ENCODE assay signal across 10 mouse cellular contexts in the genomic region with DNA sequence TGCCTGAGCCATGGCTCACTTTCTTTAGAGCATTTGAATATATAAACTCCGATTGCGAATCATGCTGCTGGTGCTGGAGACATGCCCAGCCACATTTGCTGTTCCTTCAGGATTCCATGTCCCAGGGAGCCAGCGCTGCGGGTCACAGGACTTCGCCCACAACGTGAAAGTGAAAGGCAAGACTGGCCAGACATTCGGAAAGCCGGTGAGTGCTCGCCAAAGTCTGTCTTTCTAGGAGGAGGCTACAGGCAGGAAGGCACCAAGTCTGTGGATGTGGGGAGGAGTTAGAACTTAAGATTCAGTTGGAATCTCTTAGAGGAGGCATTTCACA. TPM values are rescaled to one million over a fixed set of nuclear protein-coding genes. Genes with fewer than 3 reads are reported as not detected.
A peak's percentile ranks its signal among the peaks of the same experiment; 100 is the strongest.
DNase-seq lines count a peak whose midpoint lies in the region; ATAC-seq and TF ChIP-seq lines count a peak whose summit lies in the region.
"Had no signal": no experiment of that assay in that cellular context is flagged by ENCODE, and none has a peak within 500 bp of the region (broad histone marks: within the 10 kb centered on the region; RNA-seq: fewer than 3 reads in every experiment).

No protein-coding gene starts in this region.

- peak overlapping the region; percentile 29; the same call in 1 of the 2 replicates for H3K4me2 ChIP-seq in lung, embryonic 14.5 days
- peak overlapping the region; percentile 29 for H3K4me2 ChIP-seq in stomach, embryonic 16.5 days (ENCODE audit: low read depth, low read length)

- peak; percentile 67 for DNase-seq in lung, embryonic 14.5 days
- no peak for DNase-seq in lung, adult 18-20 months
- DNase-seq in gastrocnemius, adult 2 months, result peak; percentile 66
- DNase-seq in heart, postnatal 36 days, result peak; percentile 50 to 51
- DNase-seq in cerebellum, adult 11 months, result no peak
- DNase-seq in adrenal gland, postnatal 36 days, result no peak
- DNase-seq: cerebellum, adult 9-10 months; left cerebral cortex, postnatal 4 days had no signal

- intact Hi-C loops in gastrocnemius, adult 2 months (cut with DNase I), result loop anchor here (5.0 kb wide), 1 partner anchor 43 kb away; no protein-coding TSS in a partner anchor
- intact Hi-C loops in heart, postnatal 36 days (cut with DNase I), result no loop called here

- ATAC-seq in lung, embryonic 14.5 days (ENCODE audit: insufficient read depth), result no peak
- ATAC-seq in stomach, embryonic 16.5 days (ENCODE audit: insufficient read depth, low FRiP score), result no peak

- no peaks in the 10 kb centered on the region for H3K9me3 ChIP-seq in lung, embryonic 14.5 days (ENCODE audit: low read depth, low read length)
- H3K9me3 ChIP-seq in stomach, embryonic 16.5 days (replicated peaks; ENCODE audit: control insufficient read depth, low read length), result no peaks in the 10 kb centered on the region
- H3K9me3 ChIP-seq: hindbrain, embryonic 10.5 days had no signal

- no peak overlapping the region for H3K4me3 ChIP-seq in lung, embryonic 14.5 days (ENCODE audit: low read depth, low read length)
- H3K4me3 ChIP-seq in gastrocnemius, adult 2 months, result peak overlapping the region; percentile 63
- H3K4me3 ChIP-seq in stomach, embryonic 16.5 days (replicated peaks; ENCODE audit: low read length), result no peak overlapping the region
- H3K4me3 ChIP-seq: hindbrain, embryonic 10.5 days had no signal

- TF ChIP-seq CTCF in lung, embryonic 14.5 days (IDR thresholded peaks at IDR 0.05; ENCODE audit: low read depth), result no peak
- TF ChIP-seq CTCF in gastrocnemius, adult 2 months (IDR thresholded peaks at IDR 0.05), result no peak

- no peak overlapping the region for H3K9ac ChIP-seq in lung, embryonic 14.5 days
- no peak overlapping the region for H3K9ac ChIP-seq in stomach, embryonic 16.5 days (ENCODE audit: low read length)

- peak overlapping the region; percentile 3 for H3K27ac ChIP-seq in lung, embryonic 14.5 days (ENCODE audit: low read depth)
- peak overlapping the region; percentile 66 for H3K27ac ChIP-seq in gastrocnemius, adult 2 months
- H3K27ac ChIP-seq in stomach, embryonic 16.5 days (ENCODE audit: low read length), result peak overlapping the region; percentile 31; the same call in 1 of the 2 replicates
- H3K27ac ChIP-seq: hindbrain, embryonic 10.5 days had no signal

- H3K4me1 ChIP-seq in lung, embryonic 14.5 days (ENCODE audit: insufficient read depth), result peaks cover 33% of the 10 kb centered on the region
- peaks cover 20% of the 10 kb centered on the region for H3K4me1 ChIP-seq in stomach, embryonic 16.5 days (ENCODE audit: control insufficient read depth, insufficient read depth, low read length)

- no peaks in the 10 kb centered on the region for H3K36me3 ChIP-seq in lung, embryonic 14.5 days (ENCODE audit: insufficient read depth)
- H3K36me3 ChIP-seq in stomach, embryonic 16.5 days (ENCODE audit: control insufficient read depth, insufficient read depth, low read length), result no peaks in the 10 kb centered on the region
- H3K36me3 ChIP-seq: hindbrain, embryonic 10.5 days had no signal

- 29% methylated on average over 9 of the region's 9 CpGs for WGBS in lung, embryonic 14.5 days
- WGBS in stomach, embryonic 16.5 days, result 51% methylated on average over 9 of the region's 9 CpGs

- H3K27me3 ChIP-seq in lung, embryonic 14.5 days (ENCODE audit: insufficient read depth, low read length), result no peaks in the 10 kb centered on the region
- no peaks in the 10 kb centered on the region for H3K27me3 ChIP-seq in stomach, embryonic 16.5 days (ENCODE audit: control insufficient read depth, insufficient read depth, low read length)

RNA-seq across cellular contexts. Expression of gene Rasl11b, which starts 5.0 kb away (rescaled TPM):
- 90.2 and 93.2 TPM in 2 replicates for polyA plus RNA-seq in lung, embryonic 14.5 days (2014; fragmentation: Nextera tagmentation; extraction: Ambion mirVana)
- total RNA-seq in gastrocnemius, adult 2 months (2021), result 1 to 10 TPM; 2.0 to 5.4 TPM
- 10 to 100 TPM; 29.9 to 44.8 TPM for total RNA-seq in heart, postnatal 36 days (2021)
- 52.8 and 56.1 TPM in 2 replicates for polyA plus RNA-seq in stomach, embryonic 16.5 days (2015; fragmentation: Nextera tagmentation; extraction: Ambion mirVana)
- 10 to 100 TPM; 18.1 to 24.3 TPM for total RNA-seq in adrenal gland, postnatal 36 days (2021)

Comparison
In these comparisons a context has a peak if more than half of its experiments do, and no peak if none do; other contexts are left out.
1. DNase-seq: peak in lung, embryonic 14.5 days (single experiment), gastrocnemius, adult 2 months (single experiment) and heart, postnatal 36 days (2 of 2); none in lung, adult 18-20 months (0 of 2), cerebellum, adult 11 months (single experiment) and adrenal gland, postnatal 36 days (0 of 2).
2. H3K27ac ChIP-seq: peak in every context shown above with its lines; median percentile 66 in gastrocnemius, adult 2 months; 31 in stomach, embryonic 16.5 days; 3 in lung, embryonic 14.5 days.